Mouse (Mus musculus) cerebellum, adult 11 months (tissue): ENCODE results near the gene Gabbr2.

Experiments used
- DNase-seq: peaks from one replicate; pipeline ENCODE4 v3.0.0; 2022

The Gabbr2 gene

DNA sequence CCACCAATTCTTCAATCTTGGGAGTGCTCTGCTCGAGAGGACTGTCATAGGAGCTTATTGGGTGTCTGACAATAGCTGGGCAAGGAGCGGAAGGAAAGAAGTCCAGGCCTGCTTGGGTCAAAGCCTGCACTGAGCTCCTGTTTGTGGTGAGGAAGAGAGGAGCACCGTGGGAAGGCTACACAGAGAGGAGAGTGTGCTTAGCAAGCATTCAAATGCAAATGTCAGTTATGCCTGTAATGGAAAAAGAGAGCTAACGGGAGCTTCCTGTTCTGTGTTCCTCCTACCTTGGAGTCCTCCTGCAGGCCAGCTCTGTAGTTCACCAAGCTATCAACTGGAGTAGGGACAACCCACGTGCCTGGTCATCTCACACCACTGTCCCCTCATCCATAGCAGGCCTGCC, 180.5 kb downstream of the Gabbr2 start:
- no peak for DNase-seq

DNA sequence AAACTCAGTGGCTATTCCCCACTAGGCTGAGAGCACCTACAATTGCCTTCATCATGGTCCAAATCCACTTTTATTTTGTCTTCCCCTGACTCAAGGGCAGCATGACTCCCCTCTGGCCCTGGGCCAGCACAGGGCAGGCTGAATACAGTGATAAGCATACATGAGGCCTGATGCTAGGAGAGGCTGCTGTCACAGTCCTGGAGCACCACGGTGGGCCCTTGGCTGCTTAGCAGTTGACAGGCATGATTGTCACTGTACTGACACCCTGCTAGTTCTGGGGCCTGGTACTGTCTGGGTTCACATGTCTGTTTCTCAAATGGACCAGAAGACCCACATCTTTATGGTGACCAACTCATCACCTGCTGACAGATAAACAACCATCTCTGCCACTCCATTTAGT, 184.8 kb downstream of the Gabbr2 start:
- DNase-seq = no peak

DNA sequence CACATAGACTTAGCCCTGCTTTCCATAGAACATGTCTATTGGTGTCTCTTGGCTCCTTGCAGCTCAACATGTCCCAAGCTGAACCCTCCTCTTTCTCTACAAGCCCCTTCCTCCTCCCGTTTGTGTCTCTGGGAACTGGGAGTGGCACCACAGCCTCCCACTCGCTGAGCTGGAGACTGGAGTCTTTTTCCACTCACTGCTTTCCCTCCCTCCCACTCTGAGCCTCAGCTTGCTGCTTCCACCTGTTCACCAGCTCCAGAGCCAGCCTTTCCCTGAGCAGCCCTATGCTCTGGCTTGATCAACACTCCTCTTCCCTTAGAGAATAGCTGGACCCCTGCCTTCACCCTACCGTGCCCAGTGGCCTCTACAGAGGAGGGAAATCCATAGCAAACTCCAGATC, 185.8 kb downstream of the Gabbr2 start:
- no peak for DNase-seq

DNA sequence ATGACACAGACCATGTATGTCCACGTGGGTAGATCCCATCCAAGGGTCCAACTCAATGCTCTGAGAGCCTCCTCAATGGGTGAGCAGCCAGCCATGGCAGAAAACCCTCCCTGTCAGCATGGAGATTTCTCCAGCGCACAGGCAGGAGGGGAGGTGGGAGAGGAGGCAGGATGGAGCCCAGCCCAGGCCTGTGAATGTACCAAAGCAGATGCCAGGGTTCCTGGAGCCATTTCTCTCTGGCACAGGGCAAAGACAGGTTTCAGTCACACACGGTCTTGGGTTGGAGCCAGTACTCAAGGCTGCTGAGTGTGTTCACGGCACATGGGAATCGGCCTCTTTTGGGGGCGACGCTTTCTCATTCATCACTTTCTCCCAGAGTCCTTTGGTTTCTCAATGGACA, 189.3 kb downstream of the Gabbr2 start:
- no peak for DNase-seq

DNA sequence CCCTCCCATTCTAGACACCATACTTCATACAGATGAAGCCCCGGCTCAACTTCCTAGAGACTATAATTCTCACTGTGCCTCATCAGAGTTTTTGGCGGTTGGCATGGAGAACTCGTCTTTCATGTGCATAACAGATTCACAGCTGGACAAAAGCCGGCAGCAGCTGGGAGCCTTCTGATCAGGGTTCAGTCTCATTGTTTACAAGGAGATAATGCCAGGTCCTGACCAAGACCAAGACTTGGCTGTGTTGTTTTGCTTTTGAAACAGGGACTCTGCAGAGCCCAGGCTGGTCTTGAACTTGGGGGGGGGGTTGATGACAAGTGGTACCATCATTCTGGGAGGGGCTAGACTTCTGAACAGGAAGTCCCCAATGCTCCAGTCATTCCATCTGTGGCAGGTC, 191.8 kb downstream of the Gabbr2 start:
- no peak for DNase-seq

DNA sequence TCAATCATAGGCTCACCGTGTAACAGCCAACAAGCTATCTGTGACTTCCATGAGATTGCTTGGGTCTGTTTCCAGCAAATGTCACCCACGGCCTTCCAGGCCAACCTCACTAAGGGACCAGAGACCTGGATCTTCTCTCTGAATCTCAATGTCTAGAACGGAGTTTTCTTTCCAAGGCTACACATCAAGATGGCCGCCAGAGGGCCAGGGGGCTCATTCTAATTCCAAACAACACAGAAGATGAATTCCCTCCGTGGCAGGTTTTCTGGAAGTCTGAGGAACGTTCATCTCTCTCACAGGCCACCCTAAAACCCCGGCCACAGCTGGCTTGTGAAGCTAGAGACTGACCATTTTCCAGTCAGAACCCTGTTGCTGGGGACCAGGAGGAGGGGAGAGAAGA, 196.0 kb downstream of the Gabbr2 start:
- DNase-seq = no peak

DNA sequence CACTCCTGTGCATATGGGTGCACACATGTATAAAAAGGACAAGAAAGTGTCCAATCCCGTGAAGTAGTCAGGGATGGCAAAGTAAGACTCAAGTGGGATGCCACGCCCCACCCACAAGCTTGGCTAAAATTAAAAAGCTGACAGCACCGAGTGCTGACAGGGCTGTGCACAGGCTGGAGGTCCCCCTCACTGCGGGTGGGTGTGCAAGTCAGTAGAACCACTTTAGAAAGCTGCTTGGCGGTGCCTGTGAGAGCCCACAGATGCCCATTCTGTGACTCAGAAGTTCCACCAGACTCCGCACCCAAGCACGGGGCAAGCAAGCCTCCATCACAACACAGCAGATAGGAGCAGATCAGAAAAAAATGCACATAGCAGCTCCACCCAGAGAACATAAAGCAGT, 197.1 kb downstream of the Gabbr2 start:
- no peak for DNase-seq

DNA sequence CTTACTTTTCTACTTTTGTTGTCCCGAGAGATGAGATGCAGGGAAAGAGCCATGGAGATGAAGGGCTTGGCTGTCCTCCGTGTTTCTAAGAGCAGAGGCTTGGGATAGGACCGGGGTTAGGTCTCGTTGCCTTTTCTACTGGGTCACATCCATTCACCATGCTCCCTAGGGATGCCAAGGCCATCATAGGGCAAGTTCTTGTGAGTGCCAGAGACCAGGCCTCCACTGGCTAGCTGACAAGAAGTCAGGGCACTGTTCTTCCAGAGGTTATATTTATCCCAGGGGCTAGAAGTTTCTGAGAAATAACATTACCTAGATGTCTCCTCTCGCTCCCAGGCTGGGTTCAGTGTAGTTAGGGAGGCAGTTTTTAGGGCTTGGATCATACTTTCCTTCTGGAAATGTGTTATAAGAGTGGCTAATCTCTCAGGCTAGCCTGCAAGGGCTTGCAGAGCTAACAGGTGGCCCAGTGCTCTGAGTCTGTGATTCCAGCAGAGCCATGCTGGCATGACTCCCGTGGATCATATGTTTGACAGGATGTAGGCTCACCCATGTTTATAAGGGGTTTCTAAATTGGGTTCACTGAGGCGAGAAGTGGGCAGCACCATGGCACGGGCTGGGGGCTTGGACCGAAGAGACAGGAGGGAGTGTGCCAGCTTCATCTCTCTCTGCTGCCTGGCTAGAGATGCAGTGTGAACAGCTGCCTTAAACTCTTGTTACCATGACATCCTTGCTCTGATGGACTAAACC, 199.2 kb downstream of the Gabbr2 start:
- peak; percentile 35 for DNase-seq

DNA sequence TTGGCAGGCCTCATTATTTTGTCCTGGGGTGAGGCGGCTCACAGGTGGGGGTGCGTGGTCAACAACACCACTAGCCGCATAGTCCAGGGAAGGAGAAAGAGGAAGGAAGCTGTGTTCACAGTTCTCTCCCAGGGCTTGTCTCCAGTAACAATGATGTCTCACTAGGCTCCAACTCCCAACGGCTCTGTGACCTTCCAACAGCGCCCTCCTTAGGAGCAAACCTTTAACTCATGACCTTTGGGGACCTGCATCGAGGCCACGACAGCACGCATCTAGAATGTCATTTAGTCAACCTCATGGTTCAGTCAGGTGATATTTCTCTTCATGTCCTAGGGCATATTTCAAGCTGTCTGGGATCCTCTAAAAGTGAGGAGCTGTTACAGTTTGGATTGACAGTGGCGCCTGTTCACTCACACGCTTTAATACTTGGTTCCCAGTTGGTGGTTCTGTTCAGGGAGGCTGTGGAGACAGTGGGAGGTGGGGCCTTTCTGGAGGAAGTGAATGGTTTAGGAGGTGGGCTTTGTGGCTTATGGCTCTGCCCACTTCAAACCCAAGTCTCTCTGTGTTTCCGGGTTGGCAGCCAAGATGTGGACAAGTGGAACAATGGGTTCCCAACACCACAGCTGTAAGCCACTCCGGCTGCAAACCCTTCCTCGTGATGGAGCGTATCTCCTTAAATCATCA, 200.3 kb downstream of the Gabbr2 start:
- no peak for DNase-seq

DNA sequence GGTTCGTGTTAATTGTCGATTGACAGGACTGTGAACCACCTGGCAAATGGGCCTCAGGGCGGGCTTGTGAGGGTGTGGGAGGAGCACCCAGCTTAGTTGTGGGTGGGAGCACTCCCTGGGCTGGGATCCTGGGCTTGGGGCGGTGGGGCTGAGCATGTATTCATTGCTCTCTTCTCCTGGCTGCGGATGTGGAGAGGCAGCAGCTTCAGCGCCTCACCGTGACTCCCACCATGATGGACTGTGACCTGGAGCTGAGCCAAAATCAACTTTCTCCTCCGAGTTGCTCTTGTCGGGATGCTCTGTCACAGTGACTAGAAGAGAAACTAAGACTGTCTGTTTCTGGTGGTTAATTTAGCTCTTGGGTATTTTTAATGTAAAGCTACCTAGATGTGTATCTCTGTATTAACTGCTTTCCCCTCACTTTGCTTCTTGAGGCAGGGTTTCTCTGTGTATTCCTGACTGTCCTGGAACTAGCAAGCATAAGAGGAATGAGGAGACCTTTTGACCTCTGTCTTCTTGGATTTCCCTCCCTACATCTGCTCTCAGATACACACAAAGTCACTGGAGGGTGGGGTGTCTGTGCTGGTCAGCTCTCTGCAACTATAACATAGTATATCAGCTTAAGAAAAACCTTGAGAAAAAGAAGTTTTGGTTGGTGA, 200.9 kb downstream of the Gabbr2 start:
- DNase-seq = no peak

DNA sequence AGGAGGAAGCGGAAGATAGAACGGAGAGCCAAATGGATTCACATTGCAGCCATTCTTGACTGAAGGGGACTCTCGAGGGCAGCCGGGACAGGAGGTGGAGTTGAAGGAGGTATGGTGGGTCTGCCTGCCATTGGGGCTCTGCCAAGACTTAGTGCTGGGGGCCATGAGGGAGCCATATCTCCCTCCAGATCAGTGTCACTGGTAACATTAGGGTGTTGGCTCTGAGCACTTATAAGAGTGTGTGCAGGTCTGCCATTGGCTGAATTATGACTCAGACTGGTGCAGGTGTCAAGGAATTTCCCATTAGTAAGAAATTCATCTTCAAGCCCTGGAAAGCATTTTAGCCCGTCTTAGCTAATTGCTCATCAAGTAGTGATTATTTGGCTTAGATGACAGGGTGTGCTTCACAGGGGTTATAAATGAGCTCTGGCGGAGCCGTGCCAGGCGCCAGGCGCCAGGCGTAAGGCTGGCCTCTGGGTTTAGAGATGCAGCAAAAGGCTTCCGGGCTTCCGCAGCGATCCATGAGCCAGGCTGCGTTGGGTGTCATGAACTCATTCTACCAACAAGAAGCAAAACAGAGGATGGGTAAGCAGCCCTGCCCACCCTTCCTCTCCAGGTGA, 207.1 kb downstream of the Gabbr2 start:
- DNase-seq = no peak

DNA sequence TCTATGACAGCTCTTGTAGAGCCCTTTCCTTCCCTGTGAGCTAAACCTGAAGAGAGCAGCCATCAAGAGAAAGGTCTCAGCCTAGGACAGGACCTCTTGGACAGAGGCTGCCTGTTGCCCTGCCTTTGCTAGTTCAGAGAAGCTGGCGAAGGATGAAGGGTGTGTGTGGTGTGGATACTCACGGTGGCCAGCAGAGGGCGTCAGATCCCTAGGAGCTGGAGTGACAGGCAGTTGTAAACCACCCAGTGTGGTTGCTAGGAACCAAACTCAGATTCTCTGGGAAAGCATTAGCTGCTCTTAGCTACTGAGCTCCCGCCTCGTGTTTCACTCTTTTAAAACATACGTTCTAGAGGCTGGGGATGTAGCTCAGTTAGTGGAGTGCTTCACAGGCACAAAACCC, 210.6 kb downstream of the Gabbr2 start:
- DNase-seq = no peak

DNA sequence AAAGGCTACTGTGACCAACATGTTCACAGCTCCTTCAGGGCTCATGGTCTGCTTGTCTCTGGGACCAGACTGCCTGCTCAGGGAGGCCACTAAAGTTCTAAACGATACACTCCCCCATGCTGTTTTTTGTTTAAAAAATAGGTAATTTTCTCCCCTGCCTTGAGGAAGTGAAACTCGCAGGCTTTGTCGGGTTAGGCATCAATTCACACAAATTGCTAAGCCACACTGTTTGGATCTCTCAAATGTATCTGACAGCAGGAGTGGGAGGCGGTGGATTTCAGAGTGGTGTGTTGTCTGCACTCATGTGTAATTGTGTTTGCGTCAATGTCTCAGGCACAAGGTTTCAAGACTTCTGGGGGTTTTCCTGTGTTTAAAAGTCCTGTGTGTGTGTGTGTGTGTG, 215.7 kb downstream of the Gabbr2 start:
- DNase-seq = no peak

DNA sequence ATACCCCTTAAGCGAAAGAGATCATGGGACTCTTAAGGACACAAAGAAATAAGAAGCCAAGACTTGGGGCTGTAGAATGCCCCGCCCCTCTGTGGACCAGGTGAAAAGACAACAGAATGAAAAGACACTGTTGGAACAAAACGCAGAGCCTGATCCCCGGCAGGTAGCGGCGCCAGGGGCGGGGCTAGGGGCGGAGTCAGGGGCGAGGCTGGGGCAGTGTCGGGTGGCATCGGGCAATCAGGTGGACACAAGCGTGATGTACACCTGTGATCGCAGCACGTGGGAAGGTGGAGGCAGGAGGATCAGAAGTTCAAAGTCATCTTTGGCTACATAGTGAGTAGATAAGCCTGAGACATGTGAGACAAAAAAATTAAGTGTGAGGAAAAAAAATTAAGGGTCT, 217.0 kb downstream of the Gabbr2 start:
- no peak for DNase-seq

DNA sequence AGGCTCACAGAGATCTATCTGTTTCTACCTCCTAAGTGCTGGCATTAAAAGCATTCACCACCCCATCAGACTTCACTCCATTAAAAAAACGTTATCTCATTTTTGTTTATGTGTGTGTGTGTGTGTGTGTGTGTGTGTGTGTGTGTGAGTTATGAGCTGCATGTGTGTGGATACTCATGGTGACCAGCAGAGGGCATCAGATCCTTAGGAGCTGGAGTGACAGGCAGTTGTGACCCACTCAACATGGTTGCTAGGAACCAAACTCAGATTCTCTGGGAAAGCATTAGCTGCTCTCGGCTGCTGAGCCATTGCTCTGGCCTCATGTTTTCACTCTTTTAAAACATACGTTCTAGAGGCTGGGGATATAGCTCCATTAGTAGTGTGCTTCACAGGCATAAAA, 218.4 kb downstream of the Gabbr2 start:
- DNase-seq = no peak

DNA sequence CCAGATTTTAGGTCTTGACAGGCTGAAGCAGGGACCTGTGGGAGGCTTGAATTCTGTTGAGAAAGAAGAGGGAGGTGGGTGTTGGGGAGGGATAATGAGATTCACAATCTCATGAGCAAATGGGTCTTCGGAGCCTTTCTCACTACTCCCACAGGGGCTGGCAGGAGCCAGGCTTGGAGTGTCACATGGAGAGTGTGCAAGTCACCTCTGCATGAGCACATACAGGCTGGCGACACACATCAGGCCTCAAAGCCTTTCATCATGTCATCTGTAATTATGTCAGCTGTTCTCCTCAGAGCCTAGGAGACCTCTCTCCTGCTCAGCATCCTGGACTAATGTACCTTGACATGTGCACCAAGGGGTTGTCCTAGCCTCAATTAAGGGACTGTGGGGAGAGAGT, 219.1 kb downstream of the Gabbr2 start:
- no peak for DNase-seq

DNA sequence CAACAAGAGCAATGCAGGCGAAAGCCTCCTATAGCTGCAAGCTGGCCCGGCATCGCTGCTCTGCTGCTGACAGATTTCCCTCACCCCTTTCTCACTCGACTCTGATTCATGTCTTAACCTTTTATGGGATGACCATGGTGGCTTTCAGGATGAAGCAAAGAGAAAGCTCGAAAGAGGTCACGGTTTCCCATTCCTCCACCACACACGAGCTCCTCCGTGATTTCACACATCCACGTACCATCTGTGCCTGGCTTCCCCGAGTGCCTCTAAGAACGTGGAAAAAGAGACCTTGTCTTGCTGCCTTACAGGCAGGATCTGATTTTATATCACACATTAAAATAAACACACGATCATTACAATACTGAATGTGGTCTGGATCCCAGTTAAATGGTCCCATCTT, 220.6 kb downstream of the Gabbr2 start:
- DNase-seq = no peak

DNA sequence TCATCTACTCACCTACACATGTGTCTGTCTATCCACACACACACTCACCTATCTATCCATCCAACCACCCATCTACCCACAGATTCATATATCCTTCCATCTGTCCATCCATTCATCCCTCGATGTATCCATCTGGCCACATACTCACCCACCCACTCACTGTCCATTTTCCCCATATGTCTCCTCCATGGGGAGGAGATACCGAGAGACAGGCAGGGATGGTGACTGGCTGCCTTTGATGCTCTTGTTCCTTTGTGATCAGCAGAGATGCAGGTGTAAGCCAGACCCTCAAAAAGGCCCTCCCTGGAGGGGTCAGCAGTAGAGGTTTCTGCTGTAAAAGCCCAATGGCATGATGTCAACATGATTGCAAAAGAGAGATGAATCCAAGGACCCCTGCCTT, 221.0 kb downstream of the Gabbr2 start:
- DNase-seq = no peak

DNA sequence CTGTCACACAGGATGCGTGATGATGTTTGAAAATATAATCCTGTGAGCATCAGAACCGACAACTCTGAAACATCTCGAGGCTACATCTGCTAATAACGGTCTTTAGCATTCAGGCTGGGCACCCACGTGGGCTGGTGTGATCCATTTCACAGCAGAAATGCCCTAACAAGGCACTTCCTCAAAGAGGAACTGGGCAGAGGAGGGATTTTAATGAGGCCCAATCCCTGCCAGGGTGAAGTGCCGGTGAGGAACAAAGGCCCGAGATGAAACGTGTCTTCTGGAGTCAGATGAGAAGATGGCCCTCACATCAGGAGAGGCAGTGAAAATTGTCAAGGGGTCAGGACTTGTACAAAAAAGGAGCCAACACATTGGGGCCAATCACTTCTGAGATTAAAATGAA, 221.6 kb downstream of the Gabbr2 start:
- no peak for DNase-seq

DNA sequence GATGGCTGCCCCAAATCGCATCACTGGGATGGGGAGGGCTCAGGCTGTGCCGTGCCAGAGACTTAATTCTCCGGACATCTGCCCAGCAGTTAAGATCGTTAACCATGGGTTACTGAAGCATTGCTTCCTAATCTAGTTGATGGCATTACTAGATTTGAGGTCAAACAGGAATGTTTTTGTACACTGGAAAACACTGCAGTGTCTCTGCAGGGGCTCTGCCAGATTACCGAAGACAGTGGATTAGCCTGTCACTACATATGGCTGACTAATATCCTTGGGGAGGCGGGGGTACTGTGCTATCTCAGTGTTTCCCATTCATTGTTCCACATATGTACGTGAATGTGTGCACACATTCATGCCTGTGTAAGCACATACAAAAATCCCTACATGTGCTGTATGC, 225.3 kb downstream of the Gabbr2 start:
- DNase-seq = no peak

DNA sequence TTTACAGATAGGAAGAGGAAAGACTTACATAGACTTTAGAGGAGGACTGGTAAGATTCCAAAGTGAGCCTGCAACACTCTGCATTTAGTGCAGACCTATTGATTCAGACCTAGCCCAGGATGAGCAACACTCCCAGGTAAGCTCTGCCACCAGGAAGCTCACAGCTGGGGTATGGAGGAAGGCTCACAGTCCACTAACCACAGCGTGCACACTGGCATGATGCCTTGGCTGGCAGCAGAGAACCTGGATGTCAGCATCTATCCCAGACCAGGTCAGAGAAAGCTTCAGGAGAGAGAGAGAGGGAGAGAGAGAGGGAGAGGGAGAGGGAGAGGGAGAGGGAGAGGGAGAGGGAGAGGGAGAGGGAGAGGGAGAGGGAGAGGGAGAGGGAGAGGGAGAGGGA, 231.8 kb downstream of the Gabbr2 start:
- peak; percentile 43 for DNase-seq

DNA sequence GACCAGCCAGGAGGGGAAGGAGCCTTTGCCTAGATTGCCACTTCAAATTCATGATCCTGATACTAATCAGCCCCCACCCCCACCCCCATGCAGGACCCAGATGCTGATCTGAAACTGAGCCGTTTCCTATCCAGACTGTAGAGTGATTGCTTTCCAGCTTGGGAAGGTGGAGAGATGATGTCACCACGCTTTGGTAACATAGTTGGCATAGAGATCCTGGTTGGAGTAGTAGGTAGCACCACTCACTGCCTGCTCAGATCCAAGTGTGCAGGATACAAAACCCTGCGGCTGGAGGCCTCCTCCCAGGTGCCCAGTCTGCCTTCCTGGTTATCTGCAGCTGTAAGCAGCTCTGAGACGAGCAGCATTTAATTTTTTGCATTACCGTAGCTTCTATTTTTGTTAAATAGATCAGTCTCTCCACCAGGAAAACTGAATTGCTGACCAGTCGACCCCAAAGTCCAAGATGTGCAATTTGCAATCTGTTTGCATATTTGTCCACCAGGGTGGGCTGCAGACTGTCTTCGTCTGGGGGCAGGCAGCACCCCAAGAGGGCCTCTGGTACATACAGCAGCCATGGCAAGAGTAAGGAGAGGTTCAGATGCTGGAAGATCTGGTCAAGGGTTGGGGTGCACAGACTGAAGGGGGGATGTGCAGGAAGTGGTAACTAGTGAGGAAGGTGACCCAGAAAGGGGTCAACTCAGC, 233.2 kb downstream of the Gabbr2 start:
- DNase-seq = no peak
